Mouse (Mus musculus): ENCODE measurements around the gene Paqr8.
"Not testable (repeated sequence)": the region's sequence is repeated elsewhere in the genome, so short reads cannot be mapped to it uniquely, and the experiment has no call there.

Paqr8 gene

DNA sequence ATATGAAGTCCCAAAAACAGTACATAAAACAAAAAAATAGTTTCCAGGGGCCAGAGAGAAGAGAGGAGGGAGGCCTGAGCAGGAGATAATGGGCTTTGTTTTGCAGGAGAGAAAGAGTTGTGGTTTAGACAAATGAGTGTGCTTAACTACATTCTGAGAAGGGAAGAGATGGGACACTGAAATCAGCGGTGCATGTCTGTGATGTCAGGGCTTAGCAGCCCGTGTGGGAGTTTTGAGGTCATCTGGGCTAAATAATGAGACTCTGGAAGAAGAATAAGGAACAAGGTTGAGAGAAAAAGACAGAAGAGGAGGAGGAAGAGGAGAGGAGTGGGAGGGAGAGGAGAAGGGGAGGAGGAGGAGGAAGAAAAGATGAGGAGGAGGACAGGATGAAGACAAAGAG, 21.7 kb downstream of the Paqr8 start:
- no peak for DNase-seq (ENCODE audit: low spot score)

DNA sequence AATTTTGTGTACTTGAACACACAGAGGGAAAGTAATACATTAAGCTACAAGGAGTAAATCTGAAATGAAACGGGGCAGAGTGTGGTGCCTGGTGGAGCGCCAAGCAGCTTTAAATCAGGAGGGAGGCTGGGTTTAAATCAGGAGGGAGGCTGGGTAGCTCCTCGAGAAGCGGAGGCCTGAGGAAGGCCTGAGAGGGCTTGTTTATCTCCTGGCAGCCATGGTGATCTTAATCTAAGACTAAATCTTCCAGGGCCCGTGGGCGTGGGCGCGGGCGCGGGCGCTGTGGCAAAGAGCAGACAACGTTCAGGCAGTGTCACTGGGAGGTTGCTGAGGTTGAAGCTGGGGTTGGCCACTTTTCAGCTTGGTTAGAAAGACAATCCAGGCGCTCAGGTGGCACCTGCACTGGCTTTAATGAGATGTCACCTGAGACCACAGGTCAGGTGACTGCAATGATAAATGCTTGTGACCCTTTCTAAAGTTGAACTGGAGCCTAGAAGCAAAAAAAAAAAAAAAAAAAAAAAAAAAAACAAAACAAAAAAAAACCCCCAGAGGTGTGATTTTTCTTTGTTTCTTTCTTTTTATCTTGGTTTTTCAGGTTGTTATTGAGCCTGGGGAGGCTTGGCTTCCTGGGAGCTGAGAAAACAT, 22.2 kb downstream of the Paqr8 start:
- no peak for DNase-seq (ENCODE audit: low spot score)

DNA sequence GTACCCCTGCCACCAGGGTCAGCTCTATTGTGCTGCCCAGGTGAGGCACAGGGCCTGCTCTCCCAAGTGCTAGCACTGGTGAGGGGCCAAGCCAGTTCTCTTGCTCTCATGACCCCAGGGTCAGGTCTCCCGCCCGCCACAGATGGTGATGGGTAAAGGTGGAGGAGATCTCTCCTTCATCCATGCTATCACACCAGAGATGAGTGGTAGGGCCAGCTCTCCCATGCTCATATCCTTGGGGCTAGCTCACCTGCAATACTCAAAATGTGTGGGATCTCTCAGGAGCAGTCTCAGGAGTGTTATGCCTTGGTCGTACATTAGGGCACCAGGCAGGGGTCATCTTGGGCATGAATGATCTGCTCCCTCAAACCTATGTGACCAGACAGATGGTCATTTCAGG, 24.4 kb downstream of the Paqr8 start:
- DNase-seq (ENCODE audit: low spot score): no peak

DNA sequence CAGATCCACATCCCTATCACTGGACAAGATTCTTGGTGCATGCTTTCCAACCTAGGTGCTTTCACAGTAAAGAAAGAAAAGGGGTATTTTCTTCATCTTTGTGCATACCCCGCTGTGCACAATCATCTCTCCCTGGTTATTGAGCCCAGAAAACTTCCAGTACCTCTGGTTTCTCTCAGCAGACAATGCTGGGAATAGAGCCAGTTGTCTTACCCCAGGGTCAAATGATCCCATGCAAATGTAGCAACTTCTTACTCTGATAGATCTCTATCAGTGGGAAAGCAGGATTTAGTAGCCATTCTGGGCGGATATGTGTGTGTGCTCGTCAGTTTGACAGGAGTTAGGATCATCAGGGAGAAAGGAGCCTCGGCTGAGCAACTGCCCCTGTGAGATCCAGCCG, 25.2 kb downstream of the Paqr8 start:
- no peak for DNase-seq (ENCODE audit: low spot score)

DNA sequence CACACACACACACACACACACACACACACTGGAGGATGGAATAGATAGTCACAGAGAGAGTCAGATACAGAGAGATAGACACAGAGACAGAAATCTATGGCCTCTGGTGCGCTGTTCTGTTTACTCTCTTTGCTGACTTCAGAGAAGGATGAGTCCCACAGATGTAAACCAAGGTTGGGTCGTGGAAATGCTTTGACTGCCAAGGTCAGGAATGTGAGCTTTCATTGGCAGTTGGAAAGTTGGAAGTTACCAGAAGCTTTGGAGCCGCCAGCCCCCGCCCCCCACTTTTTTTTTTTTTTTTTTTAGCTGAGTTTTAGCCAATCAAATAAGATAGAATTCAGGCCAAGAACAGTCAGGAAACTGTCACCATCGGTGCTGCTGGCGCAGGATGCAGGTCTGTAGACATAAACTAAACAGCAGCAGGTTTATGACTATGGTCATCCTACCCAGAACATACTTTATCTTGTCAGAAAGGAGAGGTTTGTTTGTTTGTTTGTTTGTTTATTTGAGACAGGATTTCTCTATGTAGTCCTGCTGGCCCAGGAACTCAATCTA, 27.2 kb downstream of the Paqr8 start:
- DNase-seq (ENCODE audit: low spot score): no peak

DNA sequence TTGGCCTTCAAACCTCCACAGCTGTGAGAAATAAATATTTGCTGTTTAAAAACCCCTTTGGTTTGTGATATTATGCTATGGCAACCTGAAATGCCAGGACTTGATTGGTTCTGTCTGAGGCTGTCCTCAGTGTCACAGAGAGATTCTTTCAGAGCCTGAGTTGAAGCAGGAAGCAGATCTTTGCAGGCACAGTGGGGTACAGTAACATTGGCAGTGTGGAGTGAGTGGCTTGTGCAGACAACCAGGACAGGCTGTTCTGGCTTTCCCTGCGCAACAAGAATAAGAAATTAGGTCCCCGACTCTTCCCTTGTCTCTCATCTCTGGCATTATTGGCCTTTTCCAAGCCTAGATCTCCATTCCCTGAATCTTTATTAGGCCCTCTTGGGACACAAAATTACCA, 29.3 kb downstream of the Paqr8 start:
- DNase-seq (ENCODE audit: low spot score): no peak

DNA sequence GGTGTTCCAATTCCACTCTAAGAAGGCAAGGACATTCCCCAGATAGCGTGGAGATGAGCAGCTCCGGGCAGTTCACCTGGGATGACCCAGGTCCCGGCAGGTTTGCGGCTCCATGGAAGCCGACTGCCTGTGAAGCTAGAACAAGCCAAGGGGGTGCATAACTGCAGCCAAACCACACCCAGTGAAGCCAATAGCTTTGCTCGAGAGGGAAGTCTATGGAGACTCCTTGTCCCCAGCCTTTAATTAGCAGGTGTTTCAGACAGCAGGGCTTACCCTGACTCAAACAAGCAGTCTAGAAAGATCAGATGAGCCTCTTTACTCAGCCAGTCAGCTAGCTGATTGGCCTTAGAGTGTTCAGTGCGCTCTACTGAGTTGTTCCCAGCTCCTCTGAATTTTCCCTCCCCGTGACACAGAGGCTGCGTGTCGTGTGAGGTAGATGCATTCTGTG, 30.7 kb downstream of the Paqr8 start:
- no peak for DNase-seq (ENCODE audit: low spot score)

DNA sequence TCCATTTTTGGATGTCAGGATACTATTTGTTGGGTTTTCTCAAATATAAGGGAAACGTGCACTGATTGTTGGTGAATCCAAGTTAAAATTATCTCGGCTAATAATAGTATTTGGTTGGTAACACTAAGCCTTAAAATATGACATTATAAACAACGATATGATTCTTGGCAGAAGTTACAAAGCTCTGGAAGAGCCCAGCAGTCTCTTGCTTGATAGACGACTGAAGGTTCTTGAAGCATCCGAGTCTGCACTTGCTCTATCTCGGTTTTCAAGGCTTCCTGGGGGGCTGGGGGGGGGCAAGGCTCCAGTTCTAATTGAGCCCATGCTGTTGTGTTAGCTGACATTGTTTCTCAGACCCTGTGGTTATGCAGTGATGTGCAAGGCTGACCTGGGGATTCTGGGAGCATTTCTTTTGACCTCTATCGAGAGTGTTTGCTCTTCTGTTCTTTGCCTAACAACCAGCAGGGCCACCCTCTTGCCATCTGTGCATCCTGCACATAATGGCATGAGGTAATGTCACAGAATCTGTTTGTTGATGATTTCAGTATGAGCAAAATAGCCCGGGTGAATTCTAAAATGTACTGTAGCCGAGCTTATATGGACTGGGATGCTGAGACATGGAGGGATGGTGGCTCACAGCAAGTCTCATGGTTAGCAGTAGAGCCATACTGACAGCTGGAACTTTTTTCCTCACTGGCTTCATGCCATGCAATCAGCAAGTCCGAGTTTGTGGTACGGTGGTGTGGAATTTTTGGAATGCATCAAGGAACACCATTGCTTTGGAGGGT, 32.4 kb downstream of the Paqr8 start:
- no peak for DNase-seq (ENCODE audit: low spot score)

DNA sequence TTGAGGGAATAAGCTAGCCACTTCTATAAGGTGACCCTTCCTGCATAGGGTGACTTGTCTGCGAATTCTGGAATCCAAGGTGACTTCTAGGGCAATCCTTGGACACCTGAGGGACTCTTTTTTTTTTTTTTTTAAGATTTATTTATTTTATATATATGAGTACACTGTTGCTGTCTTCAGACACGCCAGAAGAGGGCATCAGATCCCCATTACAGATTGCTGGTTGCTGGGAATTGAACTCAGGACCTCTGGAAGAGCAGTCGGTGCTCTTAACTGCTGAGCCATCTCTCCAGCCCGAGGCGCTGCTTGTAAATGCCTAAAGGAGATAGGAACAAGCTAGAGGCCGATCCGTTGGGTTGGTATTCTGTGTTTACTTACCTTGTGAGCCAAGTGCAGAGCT, 34.9 kb downstream of the Paqr8 start:
- DNase-seq (ENCODE audit: low spot score): not testable (repeated sequence)

DNA sequence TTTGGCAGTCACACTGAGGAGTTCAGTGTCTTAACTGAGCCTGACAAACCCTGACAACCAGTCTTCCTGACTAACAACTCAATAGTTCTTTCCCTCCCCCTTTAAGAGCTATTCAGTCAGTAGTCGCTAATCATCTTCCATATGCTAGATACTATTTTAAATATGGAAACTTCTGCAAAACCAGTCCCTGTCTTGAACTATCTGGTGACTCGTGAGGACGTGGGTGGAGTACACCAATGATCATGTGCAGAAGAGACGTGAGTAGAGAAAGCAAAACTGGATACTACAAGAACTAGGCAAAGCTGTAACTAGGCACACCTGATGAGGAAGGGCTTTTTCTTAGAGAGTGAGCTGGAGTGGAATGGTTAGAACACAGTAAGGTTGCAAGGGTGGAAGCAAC, 35.5 kb downstream of the Paqr8 start:
- no peak for DNase-seq (ENCODE audit: low spot score)

DNA sequence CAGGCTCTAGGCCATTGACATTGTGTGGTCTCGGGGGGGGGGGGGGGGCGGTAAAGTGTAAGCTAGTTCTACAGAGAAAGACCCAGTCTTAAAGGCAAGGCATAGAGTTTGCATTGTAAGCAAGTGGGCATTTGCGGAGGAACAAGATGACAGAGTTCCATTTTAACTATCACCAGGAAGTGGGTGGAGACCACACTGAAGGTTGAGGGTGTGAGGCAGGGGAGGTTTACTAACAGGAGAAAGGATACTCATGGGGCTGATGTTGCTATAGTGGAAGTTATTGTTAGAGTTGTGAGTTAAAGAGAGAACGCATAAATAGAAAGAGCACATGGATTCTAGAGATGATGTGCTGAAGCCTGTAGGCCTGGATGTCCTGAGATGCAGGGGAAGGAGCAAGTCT, 36.0 kb downstream of the Paqr8 start:
- no peak for DNase-seq (ENCODE audit: low spot score)

DNA sequence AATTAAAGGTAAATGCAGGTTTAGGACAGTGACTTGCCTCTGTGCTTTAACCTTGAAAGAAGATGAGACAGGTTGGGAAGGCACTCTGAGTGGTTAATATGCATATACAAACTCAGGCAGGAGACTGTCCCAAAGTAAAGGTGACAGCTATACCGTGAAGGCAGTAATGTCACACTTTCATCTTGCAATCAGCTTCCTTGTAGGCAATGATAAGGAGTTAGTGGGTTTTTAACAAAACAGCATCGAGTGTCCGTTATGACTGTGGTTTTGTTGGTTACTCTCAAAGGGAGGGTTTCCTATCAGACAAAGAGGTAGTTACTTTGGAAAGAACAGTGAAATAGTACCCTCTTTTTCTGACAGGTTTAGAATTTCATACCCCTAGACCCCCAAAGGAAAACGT, 38.1 kb downstream of the Paqr8 start:
- DNase-seq (ENCODE audit: low spot score): no peak

DNA sequence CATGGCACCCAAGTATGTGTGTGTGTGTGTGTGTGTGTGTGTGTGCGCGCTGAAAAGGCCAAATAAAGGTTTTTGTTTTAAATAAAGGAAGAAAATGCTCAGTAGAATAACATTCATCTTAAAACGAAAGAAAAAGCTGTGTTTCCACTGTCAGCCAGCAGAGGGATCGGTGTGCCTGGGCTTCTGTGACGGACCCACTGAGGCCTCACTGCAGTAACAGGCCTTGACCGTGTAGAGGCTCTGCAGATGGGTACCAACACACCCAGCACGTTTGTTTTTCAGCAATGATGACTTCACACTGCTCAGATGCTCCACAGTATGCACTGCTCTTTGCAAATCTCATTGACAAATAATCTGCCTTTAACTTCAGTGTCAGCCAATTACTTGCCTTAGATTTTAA, 43.1 kb downstream of the Paqr8 start:
- peak; percentile 62 for DNase-seq (ENCODE audit: low spot score)

DNA sequence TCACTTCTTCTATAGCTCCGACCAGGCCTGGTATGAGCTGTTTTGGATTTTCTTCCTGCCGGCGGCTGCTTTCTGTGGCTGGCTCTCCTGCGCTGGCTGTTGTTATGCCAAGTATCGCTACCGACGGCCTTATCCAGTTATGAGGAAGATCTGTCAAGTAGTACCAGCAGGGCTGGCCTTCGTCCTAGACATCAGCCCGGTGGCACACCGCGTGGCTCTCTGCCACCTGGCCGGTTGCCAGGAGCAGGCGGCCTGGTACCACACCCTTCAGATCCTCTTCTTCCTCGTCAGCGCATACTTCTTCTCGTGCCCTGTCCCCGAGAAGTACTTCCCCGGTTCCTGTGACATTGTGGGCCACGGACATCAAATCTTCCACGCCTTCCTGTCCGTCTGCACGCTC, 44.7 kb downstream of the Paqr8 start:
- DNase-seq (ENCODE audit: low spot score): no peak

DNA sequence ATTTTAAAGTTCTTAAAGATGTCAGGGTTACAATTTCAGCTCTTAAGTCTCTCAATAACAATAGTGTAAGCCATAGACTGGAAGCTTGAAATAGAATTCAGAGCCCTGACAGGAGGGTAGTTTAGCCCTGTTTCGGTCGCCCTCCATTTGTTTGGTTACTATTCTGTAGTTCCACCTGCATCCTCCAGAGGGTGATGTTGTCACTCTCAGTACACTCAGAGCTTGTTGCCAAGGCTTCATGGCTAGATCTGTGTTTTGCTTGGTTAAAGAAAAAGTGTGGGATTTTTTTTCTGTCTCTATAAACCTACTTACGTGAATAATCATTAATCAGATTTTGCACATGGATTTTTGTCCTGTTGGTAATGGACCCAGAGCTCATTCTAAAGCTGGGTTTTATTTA, 48.6 kb downstream of the Paqr8 start:
- DNase-seq (ENCODE audit: low spot score): peak; percentile 42

DNA sequence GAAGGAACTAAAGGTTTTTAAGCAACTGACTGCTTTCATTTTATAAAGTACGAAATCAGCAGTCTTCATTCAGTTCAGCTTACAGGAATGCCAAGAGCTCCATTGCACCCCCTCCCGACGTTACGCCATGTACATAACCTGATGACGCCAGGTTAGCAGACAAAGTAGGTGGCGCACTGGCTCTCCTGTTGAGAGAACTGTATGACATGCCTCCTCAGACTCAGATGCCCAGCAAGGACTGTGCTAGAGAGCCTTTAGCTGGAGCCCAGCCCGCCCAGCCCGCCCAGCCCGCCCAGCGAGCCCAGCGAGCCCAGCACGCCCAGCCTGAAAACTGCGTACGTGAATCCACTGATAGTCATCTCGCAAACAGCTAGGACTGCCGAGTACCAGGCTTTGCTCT, 49.7 kb downstream of the Paqr8 start:
- DNase-seq (ENCODE audit: low spot score): no peak

DNA sequence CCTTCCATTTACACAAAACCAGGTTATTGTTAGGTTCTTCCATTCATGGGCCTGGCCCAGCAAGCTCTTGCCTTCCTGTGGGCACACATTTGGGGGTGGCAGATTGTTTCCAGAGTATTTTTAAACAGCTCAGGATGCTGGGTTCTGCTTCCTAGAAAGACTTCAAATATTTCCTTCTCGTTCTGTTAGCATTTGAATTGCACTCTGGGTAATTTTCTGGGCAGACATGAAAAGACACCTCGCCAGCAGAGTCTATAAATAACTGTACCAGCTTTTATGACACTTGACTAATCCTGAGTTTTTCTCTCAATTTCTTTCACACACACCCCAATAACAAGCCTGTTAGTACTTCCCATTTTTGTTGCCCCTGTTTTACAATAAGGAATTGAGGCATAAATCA, 50.9 kb downstream of the Paqr8 start:
- no peak for DNase-seq (ENCODE audit: low spot score)

DNA sequence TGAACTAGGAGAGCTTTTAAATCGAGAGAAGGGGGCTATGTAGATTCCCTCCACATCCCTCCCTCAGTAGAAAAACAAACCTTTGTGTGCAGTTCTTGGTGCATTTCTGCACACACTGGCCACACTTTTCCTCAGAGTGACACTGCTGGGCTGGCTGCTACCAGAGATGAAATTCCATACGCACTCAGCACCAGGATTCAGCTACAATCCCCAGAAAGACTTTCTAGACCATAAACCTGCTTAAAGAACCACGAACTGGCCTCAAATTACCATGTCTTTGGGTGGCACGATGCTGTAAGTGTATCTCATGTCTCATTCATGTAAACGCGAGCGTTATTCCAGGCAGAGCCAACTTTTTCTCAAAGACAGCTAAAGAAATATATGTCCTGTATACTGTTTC, 51.5 kb downstream of the Paqr8 start:
- no peak for DNase-seq (ENCODE audit: low spot score)

DNA sequence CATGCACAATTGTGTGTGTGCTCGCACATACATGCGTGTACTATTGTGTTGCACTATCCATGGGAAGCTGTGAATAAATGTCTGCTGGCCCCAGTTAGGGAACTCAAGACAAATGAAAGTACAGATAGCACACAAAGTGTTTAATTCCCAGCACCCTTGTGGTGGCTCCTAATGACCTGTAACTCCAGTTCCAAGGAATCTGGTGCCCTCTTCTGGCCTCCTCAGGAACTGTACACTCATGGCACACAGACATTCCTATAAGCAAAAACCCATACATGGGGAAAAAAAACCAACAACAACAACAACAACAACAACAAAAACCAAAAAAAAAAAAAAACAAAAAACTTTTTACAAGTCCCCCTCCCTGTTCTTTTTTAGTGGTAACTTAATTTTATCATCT, 52.6 kb downstream of the Paqr8 start:
- DNase-seq (ENCODE audit: low spot score): no peak

DNA sequence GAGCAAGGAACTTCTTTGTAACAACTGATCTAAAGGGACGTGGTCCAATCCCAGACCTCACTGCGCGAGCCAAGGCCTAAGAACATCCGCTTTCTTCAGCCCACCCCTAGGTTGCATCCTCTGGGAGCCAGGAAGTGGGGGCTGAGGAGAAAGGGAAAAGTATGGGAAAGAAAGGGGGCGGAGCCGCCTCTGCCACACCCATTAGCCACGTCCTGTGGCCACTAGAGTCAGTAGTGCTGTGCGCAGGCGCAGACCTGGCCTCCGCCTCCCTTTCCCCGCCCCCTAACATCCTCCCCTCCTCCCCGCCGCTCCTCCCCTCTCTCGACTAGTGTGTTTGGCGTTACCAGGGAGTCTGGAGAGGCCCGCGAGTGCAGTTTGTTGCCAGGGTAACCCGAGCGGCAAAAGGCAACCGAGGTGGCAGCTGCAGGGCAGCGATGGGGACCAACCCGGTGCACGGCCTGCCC, 60.9 kb downstream of the Paqr8 start, which contains the start of gene Efhc1:
Gene Efhc1, plus strand, starts transcription at position 327 of the 464 bp plus-strand sequence.
- DNase-seq (ENCODE audit: low spot score): peak; percentile 93

DNA sequence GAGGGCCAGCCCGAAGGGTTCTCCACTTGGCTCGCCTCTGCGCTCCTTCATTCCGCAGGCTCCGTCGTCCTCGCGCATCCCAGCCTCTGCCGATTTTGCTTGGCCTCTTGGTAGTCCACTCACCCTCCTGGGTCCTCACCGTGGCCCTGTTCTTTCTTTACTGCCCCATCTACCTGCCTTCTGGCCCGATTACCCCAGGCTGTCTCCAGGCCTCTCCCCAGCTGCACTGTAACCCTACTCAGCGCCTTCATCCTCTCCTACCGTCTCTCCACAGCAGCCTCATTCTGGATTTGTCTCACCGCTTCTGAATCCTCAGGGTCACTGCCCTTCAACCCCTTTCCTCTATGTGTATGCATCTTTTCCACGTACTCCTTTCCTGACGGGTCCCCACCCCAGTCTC, 61.4 kb downstream of the Paqr8 start:
- DNase-seq (ENCODE audit: low spot score): no peak

DNA sequence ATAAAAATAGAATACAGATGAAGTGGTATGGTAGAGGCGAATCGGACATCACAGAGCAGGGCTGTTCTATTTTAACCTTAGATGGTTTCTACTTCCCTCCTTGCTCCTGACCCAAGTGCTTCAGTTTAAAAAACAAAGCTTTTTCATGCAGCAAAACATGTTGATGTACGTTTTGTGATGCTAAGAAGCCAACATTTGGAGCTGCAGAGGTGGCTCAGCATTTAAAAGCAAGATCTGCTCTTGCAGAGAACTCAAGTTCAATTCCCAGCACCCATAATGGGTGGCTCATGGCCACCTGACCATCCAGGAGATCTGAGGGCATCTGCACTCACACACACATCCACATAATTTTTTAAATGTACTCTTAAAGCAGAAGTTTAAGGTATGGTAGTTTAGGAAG, 64.5 kb downstream of the Paqr8 start:
- DNase-seq (ENCODE audit: low spot score): no peak

DNA sequence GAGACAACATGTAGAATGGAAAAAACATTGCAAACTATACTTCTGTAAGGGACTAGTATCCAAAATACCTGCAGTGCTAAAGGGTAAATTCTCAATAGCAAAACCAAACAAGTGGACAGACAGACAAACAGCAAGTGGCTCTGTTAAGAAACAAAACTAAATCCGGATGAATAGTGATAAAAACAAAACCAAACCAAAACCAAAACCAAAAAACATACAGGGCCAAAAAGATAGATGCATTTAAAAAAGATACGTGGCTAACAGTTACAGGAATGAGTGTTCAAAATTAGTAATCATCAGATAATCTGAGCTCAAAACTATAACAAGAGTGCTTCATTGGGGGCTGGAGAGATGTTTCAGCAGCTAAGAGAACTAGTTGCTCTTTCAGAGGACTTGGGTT, 79.2 kb downstream of the Paqr8 start:
- no peak for DNase-seq (ENCODE audit: low spot score)

All from left cerebral cortex, adult 11 months (tissue).